12 mouse cellular contexts compared by ENCODE assay signal in the genomic region with DNA sequence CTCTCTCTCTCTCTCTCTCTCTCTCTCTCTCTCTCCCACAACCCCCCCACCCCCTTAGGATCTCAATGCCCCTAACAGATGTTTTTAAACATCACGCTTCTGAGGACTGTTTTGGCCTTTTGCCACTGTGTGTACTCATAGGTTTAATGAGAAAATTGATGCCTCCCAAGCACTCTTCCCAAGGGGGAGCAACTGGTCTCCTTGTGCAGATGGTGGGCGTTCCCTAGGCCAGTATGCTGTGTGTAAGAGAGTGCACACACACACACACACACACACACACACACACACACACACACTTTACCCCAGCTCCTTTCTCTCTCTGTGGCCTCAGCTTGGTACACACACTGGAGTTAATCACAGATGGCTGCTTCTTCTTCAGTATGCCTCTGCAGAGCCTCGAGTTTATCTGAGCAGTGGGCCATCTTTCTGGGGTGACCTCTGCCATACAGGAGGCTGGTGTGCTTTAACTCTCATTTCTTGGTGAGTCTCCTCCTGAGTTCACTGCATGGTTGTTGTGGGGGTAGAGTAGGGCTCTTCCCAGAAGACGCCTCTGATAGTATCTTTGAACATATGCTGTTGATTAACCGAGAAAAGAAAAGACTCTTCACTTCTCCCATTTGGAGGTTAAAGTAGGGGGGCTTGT.
DNase-seq lines count a peak whose midpoint lies in the region; ATAC-seq and TF ChIP-seq lines count a peak whose summit lies in the region.
"Had no signal": no experiment of that assay in that cellular context is flagged by ENCODE, and none has a peak within 500 bp of the region (broad histone marks: within the 10 kb centered on the region; RNA-seq: fewer than 3 reads in every experiment).

No protein-coding gene starts in this region.

- no peak overlapping the region for H3K4me2 ChIP-seq in kidney, embryonic 14.5 days (replicated peaks; ENCODE audit: low read depth, low read length)
- H3K4me2 ChIP-seq in embryonic facial prominence, embryonic 13.5 days: no peak overlapping the region

- CTCF ChIA-PET in Patski (lab: Charles Lee): interaction anchor here (1.9 kb wide), 1 partner anchor 12 kb away, joined by 9 read pairs; no protein-coding TSS in a partner anchor

- ATAC-seq in kidney, embryonic 14.5 days (ENCODE audit: low FRiP score, low TSS enrichment): peak; percentile 34; the same call in 1 of the 2 replicates
- no peak for ATAC-seq in Patski
- ATAC-seq in embryonic facial prominence, embryonic 13.5 days (ENCODE audit: insufficient number of reproducible peaks, insufficient read depth, low FRiP score, low TSS enrichment, low read depth): peak; percentile 81
- ATAC-seq: activated CD4-positive, CD25-positive, alpha-beta regulatory T cell, adult 4 months had no signal

- no peaks in the 10 kb centered on the region for H3K27me3 ChIP-seq in kidney, embryonic 14.5 days (ENCODE audit: control insufficient read depth, insufficient read depth, low read length)
- no peaks in the 10 kb centered on the region for H3K27me3 ChIP-seq in Patski
- H3K27me3 ChIP-seq in embryonic facial prominence, embryonic 13.5 days: peaks cover 3% of the 10 kb centered on the region; the same call in 1 of the 2 replicates

- H3K4me3 ChIP-seq in kidney, embryonic 14.5 days (ENCODE audit: low read length): no peak overlapping the region
- H3K4me3 ChIP-seq in embryonic facial prominence, embryonic 13.5 days: no peak overlapping the region

- POLR2A ChIA-PET in Patski (lab: Charles Lee): no interaction called here

- no peaks in the 10 kb centered on the region; the same call in 1 of the 2 replicates for H3K4me1 ChIP-seq in kidney, embryonic 14.5 days (ENCODE audit: control insufficient read depth, insufficient read depth, low read length)
- H3K4me1 ChIP-seq in embryonic facial prominence, embryonic 13.5 days: peaks cover 29% of the 10 kb centered on the region

- no peaks in the 10 kb centered on the region for H3K9me3 ChIP-seq in kidney, embryonic 14.5 days (ENCODE audit: control insufficient read depth, low read length)
- no peaks in the 10 kb centered on the region for H3K9me3 ChIP-seq in embryonic facial prominence, embryonic 13.5 days

- in situ Hi-C loops in Patski (cut with MboI; ENCODE audit: low pct_unique_long_range_greater_than_20kb): no loop called here

- WGBS in kidney, embryonic 14.5 days: 38% methylated on average over 5 of the region's 5 CpGs
- WGBS in embryonic facial prominence, embryonic 13.5 days: 17% methylated on average over 5 of the region's 5 CpGs

- no peaks in the 10 kb centered on the region for H3K36me3 ChIP-seq in kidney, embryonic 14.5 days (ENCODE audit: control insufficient read depth, insufficient read depth, low read length)
- H3K36me3 ChIP-seq in embryonic facial prominence, embryonic 13.5 days: no peaks in the 10 kb centered on the region

- H3K9ac ChIP-seq in kidney, embryonic 14.5 days (ENCODE audit: low read depth, low read length): no peak overlapping the region
- no peak overlapping the region for H3K9ac ChIP-seq in embryonic facial prominence, embryonic 13.5 days

- no peak for TF ChIP-seq CTCF in Patski (IDR thresholded peaks at IDR 0.05)

- no peak overlapping the region for H3K27ac ChIP-seq in kidney, embryonic 14.5 days (ENCODE audit: low read depth, low read length)
- H3K27ac ChIP-seq in embryonic facial prominence, embryonic 13.5 days: peak overlapping the region; percentile 56

- DNase-seq in kidney, postnatal 25 days: no peak
- DNase-seq in Patski (ENCODE audit: low read depth, low spot score): peak; percentile 51
- DNase-seq in mesoderm, embryonic 11.5 days (ENCODE audit: low read depth, low spot score): peak; percentile 10
- DNase-seq in frontal cortex, postnatal 25 days (ENCODE audit: low spot score in 2 of 2): no peak
- no peak for DNase-seq in natural killer cell, adult 2 months (ENCODE audit: low spot score in 2 of 2)
- DNase-seq: cerebellum, adult 11 months; heart, postnatal 4 days; kidney, postnatal 36 days; lung, adult 2 months had no signal

Comparison
In these comparisons a context has a peak if more than half of its experiments do, and no peak if none do; other contexts are left out.
1. DNase-seq: peak in Patski (single experiment) and mesoderm, embryonic 11.5 days (single experiment); none in kidney, postnatal 25 days (0 of 2), frontal cortex, postnatal 25 days (0 of 2) and natural killer cell, adult 2 months (0 of 2).